Mouse (Mus musculus) liver, embryonic 14.5 days (tissue): ENCODE data around the gene Lmbrd2.

ENCODE experiments used
- CTCF ChIP-seq: IDR thresholded peaks from 2 replicates; pipeline ENCODE4 v1.5.1; 2016; ENCODE audit warnings: antibody characterized with exemption, low read depth, control low read depth
- EP300 ChIP-seq: IDR thresholded peaks from 2 replicates; pipeline ENCODE4 v1.6.1; 2016; ENCODE audit warnings: antibody characterized with exemption, low read depth

DNA sequence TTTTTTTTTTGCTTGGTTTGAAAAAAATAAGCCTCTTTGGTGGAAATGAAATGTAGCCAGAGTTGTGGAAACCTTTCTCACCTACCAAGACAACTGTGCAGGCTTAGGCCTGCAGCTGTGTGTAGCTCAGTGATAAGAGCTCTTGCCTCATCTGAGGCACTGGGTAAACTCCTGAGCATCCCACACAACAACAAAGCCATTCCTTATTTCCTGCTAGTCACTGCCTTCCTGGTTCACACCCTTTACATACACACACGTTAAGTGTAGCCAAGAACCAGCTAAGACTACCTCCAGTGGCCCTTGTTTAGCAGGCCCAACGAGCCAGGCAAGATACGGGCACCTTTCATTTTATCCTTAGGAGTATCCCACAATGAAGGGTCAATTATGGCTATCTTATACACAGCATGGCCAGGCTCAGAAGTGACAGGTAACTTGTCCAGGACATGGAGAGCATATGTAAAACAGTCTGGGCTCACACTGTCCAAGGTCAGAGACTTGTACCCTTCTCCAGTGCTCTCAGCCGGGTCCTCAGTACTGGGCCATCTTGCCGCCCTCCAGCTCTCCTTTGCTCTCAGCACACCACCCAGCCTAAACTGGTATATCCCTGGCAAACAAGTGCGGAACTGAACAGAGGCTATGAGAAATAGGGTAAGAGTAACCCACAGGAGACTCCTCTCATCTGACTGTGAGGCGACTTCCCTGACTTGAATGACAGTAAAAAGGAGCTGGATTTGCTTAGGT, 13.1 kb upstream of the Lmbrd2 start:
- TF ChIP-seq CTCF (no peak), EP300 (no peak)
